Mouse (Mus musculus): ENCODE measurements around the gene Adssl1. TPM values are rescaled to one million over a fixed set of nuclear protein-coding genes. Genes with fewer than 3 reads are reported as not detected.

The Adssl1 gene
- polyA plus RNA-seq, 1 experiment from 2014 or later: 69.3 TPM

DNA sequence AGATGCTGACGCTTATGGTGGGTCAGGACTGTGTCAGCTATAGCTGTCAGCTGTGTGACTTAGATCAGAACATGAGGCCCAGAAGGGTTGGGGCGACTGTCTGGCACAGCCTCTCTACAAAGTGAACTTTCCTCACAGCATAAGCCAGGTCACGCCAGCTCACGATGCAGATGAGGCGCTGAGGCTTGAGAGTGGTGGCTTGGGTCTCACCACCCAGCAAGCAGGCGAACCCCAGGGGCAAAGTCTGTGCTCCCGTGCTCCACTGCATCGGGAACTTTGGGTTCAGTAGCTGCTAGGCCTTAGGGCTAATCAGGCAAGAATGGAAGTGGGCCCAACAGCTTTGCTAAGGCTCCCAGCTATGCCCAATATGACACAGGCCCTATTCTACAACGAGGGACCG lies 10.8 kb upstream of the Adssl1 start:
- peak overlapping the region; percentile 54 for H3K27ac ChIP-seq (replicated peaks)
- 71% methylated on average over 10 of the region's 10 CpGs for WGBS
- peak overlapping the region; percentile 50 for H3K9ac ChIP-seq
- H3K9me3 ChIP-seq: no peaks in the 10 kb centered on the region
- H3K4me1 ChIP-seq: peaks cover 34% of the 10 kb centered on the region
- no peak for ATAC-seq (ENCODE audit: extremely low read depth, insufficient number of reproducible peaks, low FRiP score, low TSS enrichment)
- H3K4me3 ChIP-seq: no peak overlapping the region
- H3K36me3 ChIP-seq: peaks cover 42% of the 10 kb centered on the region
- H3K27me3 ChIP-seq (replicated peaks): no peaks in the 10 kb centered on the region
- no peak overlapping the region for H3K4me2 ChIP-seq

DNA sequence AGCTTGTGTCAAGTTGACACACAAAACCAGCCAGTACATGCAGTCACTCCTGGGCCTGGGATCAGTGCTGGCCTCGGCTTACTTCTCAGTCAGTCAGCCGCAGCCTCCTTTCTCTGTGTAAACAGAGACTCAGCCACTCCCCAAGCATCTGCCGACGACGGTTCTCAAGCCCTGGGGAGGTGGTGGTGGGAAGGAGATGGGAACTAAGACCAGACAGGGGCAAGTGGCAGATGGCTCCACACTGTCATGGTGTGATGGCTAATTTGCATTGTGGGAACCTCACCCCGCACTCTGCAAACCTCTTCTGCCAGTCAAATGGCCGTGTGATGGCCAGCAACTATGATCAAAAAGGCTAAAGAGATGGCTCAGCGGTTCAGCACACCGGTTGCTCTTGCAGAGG lies 3.2 kb upstream of the Adssl1 start:
- WGBS: 58% methylated on average over 9 of the region's 9 CpGs
- H3K9ac ChIP-seq: no peak overlapping the region
- H3K27me3 ChIP-seq (replicated peaks): peaks cover 22% of the 10 kb centered on the region
- H3K9me3 ChIP-seq: no peaks in the 10 kb centered on the region
- ATAC-seq (ENCODE audit: extremely low read depth, insufficient number of reproducible peaks, low FRiP score, low TSS enrichment): no peak
- H3K4me2 ChIP-seq: no peak overlapping the region
- no peak overlapping the region for H3K4me3 ChIP-seq
- peaks cover 2% of the 10 kb centered on the region; the same call in 1 of the 2 replicates for H3K36me3 ChIP-seq
- H3K4me1 ChIP-seq: peaks cover 49% of the 10 kb centered on the region
- H3K27ac ChIP-seq (replicated peaks): peak overlapping the region; percentile 95

DNA sequence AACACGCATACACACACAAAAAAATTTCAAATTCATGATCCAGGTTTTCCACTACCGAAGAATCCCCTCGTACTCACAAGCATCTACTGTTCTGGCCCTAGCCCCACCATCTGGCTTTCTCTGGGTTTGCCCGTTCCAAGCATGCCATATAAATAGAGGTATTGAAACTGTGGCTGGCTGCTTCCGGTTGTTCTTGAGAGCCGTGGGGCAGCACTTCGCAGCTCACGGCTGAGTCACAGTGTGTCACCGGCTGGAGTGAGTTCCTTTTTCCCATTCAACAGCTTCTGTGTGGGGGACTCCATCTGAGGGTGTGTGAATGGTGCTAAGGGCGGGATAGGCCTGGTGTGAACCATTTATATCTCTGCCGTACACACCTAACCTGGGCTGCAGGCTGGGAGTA lies 2.7 kb upstream of the Adssl1 start:
- no peaks in the 10 kb centered on the region for H3K9me3 ChIP-seq
- H3K36me3 ChIP-seq: no peaks in the 10 kb centered on the region
- peaks cover 54% of the 10 kb centered on the region for H3K4me1 ChIP-seq
- no peak for ATAC-seq (ENCODE audit: extremely low read depth, insufficient number of reproducible peaks, low FRiP score, low TSS enrichment)
- no peak overlapping the region for H3K9ac ChIP-seq
- 62% methylated on average over 11 of the region's 11 CpGs for WGBS
- H3K27ac ChIP-seq (replicated peaks): peak overlapping the region; percentile 95
- no peak overlapping the region for H3K4me3 ChIP-seq
- peaks cover 27% of the 10 kb centered on the region for H3K27me3 ChIP-seq (replicated peaks)
- H3K4me2 ChIP-seq: no peak overlapping the region

DNA sequence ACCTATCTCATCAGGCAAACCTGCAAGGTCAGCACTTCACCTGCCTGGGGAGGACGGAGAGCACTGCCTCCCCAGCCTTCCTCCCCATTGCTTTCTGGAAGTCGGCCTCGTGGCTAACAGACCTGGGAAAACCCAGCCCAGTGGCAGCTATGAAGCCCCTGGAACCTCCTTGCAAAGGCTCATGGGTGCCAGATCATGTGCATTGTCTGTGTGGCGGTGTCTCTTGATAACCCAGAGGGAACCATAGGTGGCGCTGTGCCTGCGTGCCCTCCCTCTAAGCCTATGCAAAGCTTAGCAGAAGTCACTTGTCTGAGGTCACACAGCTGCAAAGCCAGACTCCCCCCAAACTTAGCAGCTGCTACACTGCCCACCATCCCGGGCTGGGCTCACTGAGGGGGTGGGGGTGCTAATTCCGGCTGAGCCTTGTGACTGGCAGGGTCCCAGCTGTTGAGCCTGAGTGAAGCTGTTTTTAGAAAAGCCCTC lies 1.9 kb upstream of the Adssl1 start:
- Histone ChIP-seq H3K9ac (peak overlapping the region; percentile 53), H3K27me3 (replicated peaks) (peaks cover 27% of the 10 kb centered on the region), H3K9me3 (no peaks in the 10 kb centered on the region), H3K36me3 (no peaks in the 10 kb centered on the region), H3K27ac (replicated peaks) (peak overlapping the region; percentile 95), H3K4me1 (peaks cover 61% of the 10 kb centered on the region), H3K4me2 (peak overlapping the region; percentile 90), H3K4me3 (no peak overlapping the region)
- 5% methylated on average over 8 of the region's 8 CpGs for WGBS
- peak; percentile 56; the same call in 1 of the 2 replicates for ATAC-seq (ENCODE audit: extremely low read depth, insufficient number of reproducible peaks, low FRiP score, low TSS enrichment)

DNA sequence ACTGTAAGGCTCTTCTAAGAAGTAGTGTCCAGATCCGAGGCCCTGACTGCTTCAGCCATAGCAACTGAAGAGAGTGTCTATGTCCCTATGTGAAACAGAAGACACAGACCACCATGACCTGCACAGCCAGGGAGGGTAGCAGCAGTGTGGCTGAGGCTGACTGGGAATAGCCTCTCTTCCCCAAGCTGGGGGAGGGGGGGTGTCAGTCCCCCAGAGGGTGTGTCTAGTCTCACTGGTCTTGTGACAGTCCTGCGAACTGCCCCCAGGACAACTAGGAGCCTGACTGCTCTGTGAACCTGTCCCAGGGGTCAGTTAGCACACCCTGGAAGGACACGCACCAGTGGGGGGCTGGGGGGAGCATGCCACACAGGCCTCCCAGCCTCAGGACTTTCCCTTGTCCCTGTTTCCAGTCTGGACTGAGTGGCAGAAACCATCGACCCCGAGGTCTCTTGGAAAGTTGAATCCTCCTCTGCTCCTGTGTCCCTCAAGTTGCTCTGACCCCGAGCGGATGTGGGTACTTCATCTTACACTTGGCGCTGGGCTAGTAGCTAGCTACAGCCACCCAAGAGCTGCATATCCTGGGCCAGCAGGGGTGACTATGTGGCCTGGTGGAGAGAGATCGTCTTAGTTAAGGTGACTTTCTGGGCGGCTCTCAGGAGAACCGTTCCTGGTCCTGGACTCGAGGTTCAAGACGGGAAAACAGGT lies 712 bp upstream of the Adssl1 start:
- peak overlapping the region; percentile 92 for H3K9ac ChIP-seq
- peaks cover 73% of the 10 kb centered on the region for H3K4me1 ChIP-seq
- H3K4me3 ChIP-seq: peak overlapping the region; percentile 64
- H3K36me3 ChIP-seq: no peaks in the 10 kb centered on the region
- peak overlapping the region; percentile 90 for H3K4me2 ChIP-seq
- ATAC-seq (ENCODE audit: extremely low read depth, insufficient number of reproducible peaks, low FRiP score, low TSS enrichment): no peak
- WGBS: 12% methylated on average over 13 of the region's 13 CpGs
- no peaks in the 10 kb centered on the region for H3K9me3 ChIP-seq
- peaks cover 27% of the 10 kb centered on the region for H3K27me3 ChIP-seq (replicated peaks)
- H3K27ac ChIP-seq (replicated peaks): peak overlapping the region; percentile 95

DNA sequence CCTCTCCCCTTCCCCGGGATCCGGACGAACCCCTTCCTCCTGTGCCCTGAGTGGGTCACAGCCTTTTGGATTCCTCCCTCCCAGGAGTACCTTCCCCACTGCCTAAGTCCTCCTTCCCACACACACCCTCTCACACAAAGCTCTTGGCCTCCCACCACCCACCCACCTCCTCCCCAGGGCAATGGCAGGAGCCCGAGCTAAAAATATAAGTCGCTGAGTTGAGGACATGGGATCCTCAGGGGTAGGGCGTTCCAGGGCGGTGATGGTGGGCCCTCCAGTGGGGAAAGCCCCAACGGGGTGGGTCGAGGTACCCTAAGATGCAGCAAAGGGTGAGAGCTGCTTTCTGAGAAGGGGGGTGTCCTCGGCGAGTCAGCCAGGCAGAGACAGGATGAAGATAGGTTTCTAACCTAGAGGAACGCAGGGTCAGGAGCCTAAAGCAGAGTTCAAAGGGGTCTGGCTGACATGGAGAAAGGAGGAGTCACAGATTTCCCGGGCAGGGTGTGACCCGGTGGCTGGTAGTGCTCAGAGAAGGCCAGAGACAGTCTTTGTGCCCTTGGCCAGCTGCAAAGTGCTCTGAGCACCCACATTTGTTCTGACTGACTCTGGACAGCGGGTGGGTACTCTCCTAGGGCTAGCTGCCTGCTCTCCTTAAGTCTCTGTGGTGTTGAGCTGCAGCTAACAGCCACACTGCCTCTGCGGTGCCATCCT lies 663 bp downstream of the Adssl1 start:
- WGBS: 8% methylated on average over 16 of the region's 16 CpGs
- Histone ChIP-seq H3K4me1 (peaks cover 68% of the 10 kb centered on the region), H3K36me3 (no peaks in the 10 kb centered on the region), H3K4me2 (peak overlapping the region; percentile 90), H3K27me3 (replicated peaks) (peaks cover 27% of the 10 kb centered on the region), H3K9me3 (no peaks in the 10 kb centered on the region), H3K27ac (replicated peaks) (peak overlapping the region; percentile 95), H3K9ac (peak overlapping the region; percentile 92), H3K4me3 (peak overlapping the region; percentile 64)
- ATAC-seq (ENCODE audit: extremely low read depth, insufficient number of reproducible peaks, low FRiP score, low TSS enrichment): 0 out of 2 replicates have a peak, but pooled peaks have one; percentile 2

DNA sequence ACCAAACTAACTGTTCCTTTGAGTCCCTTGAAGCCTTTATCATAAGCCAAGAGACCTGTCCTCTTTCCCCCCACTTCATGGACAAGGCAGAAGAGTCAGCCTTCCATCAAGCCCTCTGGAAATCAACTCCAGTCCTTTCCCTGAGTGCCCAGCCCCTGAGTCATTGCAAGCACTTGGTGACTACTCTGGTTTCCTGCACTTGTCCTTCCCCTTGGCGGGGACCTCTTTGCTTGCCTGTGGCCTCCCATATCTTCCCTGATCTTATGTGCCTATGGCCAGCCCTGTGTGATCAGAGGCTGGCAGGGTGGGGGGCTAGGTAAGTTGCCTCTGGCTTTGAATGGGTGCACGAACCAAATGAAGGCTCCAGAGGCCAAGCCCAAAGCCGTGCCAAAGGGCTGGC lies 2.1 kb downstream of the Adssl1 start:
- peaks cover 78% of the 10 kb centered on the region for H3K4me1 ChIP-seq
- no peak for ATAC-seq (ENCODE audit: extremely low read depth, insufficient number of reproducible peaks, low FRiP score, low TSS enrichment)
- WGBS: 73% methylated on average over 3 of the region's 3 CpGs
- no peak overlapping the region for H3K4me3 ChIP-seq
- H3K9ac ChIP-seq: peak overlapping the region; percentile 92
- H3K9me3 ChIP-seq: no peaks in the 10 kb centered on the region
- H3K27me3 ChIP-seq (replicated peaks): peaks cover 27% of the 10 kb centered on the region
- no peak overlapping the region for H3K27ac ChIP-seq (replicated peaks)
- peak overlapping the region; percentile 90 for H3K4me2 ChIP-seq
- H3K36me3 ChIP-seq: no peaks in the 10 kb centered on the region

DNA sequence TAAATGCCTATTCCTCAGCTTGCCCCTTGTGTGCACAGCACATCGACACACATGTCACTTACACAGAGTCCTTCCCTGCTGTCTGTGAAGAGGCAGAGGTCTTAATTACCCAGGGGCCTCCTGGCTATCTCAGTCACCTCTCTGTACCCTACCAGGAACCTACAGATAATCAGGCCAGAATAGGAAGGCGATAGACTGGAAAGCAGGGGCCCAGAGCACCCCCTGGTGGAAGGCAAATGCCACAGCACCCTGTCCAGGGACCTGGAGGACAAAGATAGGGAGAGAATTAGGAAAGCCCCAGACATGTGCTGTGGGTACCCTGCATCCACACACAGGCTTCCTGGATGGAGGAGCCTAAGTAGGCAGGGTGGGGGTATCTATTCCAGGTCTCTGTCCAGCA lies 3.9 kb downstream of the Adssl1 start:
- Histone ChIP-seq H3K27me3 (replicated peaks) (peaks cover 27% of the 10 kb centered on the region), H3K4me3 (no peak overlapping the region), H3K4me1 (peaks cover 78% of the 10 kb centered on the region), H3K9ac (peak overlapping the region; percentile 12), H3K9me3 (no peaks in the 10 kb centered on the region), H3K4me2 (no peak overlapping the region; the same call in 1 of the 2 replicates), H3K36me3 (no peaks in the 10 kb centered on the region), H3K27ac (replicated peaks) (peak overlapping the region; percentile 62)
- 21% methylated on average over 2 of the region's 2 CpGs for WGBS
- ATAC-seq (ENCODE audit: extremely low read depth, insufficient number of reproducible peaks, low FRiP score, low TSS enrichment): no peak

DNA sequence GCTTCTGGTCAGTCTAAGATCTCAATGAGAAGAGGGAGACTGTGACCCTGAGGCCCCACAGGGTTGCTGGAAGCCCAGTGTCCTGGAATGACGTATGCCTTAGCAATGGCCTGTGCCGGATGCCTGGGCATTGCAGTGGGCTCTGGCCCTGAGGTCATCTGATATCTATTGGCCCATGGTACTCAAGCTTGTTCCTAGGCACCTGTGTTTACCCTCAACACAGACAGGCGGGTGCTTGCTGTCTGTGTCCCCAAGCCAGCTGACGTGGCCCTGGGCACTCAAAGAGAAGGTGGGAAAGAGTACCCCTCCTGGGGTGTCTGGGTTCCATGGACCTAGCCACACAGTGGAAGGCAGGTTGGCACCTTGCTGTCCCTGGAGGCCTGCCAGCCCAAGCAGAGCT lies 5.9 kb downstream of the Adssl1 start:
- Histone ChIP-seq H3K27me3 (replicated peaks) (peaks cover 15% of the 10 kb centered on the region), H3K27ac (replicated peaks) (no peak overlapping the region), H3K4me2 (no peak overlapping the region), H3K4me1 (peaks cover 78% of the 10 kb centered on the region), H3K36me3 (no peaks in the 10 kb centered on the region), H3K9me3 (no peaks in the 10 kb centered on the region), H3K4me3 (no peak overlapping the region), H3K9ac (no peak overlapping the region)
- 71% methylated on average over 4 of the region's 4 CpGs for WGBS
- no peak for ATAC-seq (ENCODE audit: extremely low read depth, insufficient number of reproducible peaks, low FRiP score, low TSS enrichment)

DNA sequence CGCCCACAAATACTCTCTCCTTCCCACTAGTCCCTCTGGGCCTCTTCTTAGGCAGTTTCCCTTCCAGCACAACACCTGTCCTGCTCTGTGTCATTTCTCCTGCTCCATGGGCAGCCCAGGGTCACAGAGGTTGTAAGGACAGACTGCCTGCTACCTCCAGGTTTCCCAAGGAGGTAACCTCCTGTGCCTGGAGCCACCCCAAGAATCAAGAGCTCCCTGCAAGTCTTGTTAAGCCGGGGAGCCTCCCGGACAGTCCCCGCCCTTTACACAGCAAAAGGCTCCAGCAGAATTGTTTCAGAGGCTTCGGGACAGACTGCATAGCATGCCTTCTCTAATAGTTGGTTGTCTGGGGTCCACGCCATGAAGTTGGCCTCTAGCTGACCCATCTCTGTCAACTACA lies 6.6 kb downstream of the Adssl1 start:
- peaks cover 73% of the 10 kb centered on the region for H3K4me1 ChIP-seq
- whole genome bisulfite sequencing: 69% methylated on average over 6 of the region's 6 CpGs
- no peak overlapping the region for H3K27ac ChIP-seq (replicated peaks)

DNA sequence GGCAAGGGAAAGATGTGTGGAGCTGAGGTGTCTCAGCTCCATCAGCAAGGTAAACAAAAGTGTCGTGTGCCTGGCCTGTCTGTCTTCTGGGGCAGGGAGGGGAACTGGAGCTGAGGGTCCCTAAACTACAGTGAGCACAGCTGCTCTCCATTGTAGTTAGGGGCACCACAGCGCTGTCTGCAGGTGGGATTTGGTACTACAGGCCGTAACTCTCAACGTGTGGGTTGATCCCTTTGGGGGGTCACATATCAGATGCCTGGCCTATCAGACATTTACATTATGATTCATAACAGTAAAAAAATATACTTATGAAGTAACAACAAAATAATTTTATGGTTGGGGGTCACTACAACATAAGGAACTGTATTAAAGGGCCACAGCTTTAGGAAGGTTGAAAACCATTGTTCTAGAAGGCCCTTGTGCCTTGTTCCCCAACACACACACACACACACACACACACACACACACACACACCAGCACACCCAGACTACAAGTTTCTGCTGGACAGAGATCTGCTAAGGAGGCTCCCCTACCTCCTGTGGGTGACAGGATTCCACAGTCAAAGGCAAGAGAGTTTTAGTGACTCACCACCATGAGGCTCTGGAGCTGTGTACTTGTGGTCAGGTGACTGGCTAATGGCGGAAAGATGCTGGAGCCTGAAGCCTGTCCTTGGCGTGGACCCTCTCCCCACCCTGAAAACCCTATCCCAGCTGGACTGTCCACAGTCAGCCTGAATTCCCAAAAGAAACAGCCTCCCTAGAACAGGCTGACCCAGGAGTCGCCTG lies 7.4 kb downstream of the Adssl1 start:
- no peak overlapping the region for H3K4me3 ChIP-seq
- peak overlapping the region; percentile 34; the same call in 1 of the 2 replicates for H3K9ac ChIP-seq
- H3K9me3 ChIP-seq: no peaks in the 10 kb centered on the region
- WGBS: 58% methylated on average over 7 of the region's 7 CpGs
- no peaks in the 10 kb centered on the region for H3K36me3 ChIP-seq
- no peaks in the 10 kb centered on the region for H3K27me3 ChIP-seq (replicated peaks)
- no peak overlapping the region for H3K27ac ChIP-seq (replicated peaks)
- H3K4me2 ChIP-seq: no peak overlapping the region
- no peak for ATAC-seq (ENCODE audit: extremely low read depth, insufficient number of reproducible peaks, low FRiP score, low TSS enrichment)
- peaks cover 73% of the 10 kb centered on the region for H3K4me1 ChIP-seq

More for the DNA sequence above, 6.6 kb downstream of the Adssl1 start:
- peaks cover 8% of the 10 kb centered on the region for H3K27me3 ChIP-seq (replicated peaks)
- H3K4me3 ChIP-seq: no peak overlapping the region
- H3K4me2 ChIP-seq: no peak overlapping the region
- H3K9me3 ChIP-seq: no peaks in the 10 kb centered on the region
- no peak overlapping the region for H3K9ac ChIP-seq
- H3K36me3 ChIP-seq: no peaks in the 10 kb centered on the region
- ATAC-seq (ENCODE audit: extremely low read depth, insufficient number of reproducible peaks, low FRiP score, low TSS enrichment): no peak

Measured in heart, embryonic 13.5 days (tissue).